Mouse (Mus musculus): Measurements from ENCODE around the gene Olfr1469. TPM values are rescaled to one million over a fixed set of nuclear protein-coding genes. Genes with fewer than 3 reads are reported as not detected.

Olfr1469 gene
- polyA plus RNA-seq (2014; fragmentation: Illumina TruSeq; extraction: RNeasy Lipid Tissue Mini Kit (QIAGEN cat#74804); ENCODE audit: low read depth, low replicate concordance) = not detected

DNA sequence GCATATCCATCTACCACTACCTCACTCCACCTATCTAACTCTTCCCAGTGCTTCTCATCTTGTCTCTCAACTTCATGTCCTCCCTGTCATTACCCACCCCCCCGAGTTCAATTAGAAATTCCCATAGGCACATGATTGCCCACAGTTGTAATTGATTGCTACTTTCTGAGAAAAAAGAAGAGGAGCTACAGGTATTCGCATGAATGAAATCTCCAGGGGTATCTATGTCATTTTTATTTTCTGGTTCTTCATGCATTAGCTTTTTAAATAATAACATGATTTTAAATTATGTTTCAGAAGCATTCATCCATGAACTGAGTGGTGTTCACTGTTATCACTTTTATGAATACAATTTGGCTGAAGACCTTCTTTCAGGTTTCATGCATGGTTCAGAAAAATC, at the start of gene Olfr1469:
Gene Olfr1469, plus strand, starts transcription at position 301 of the 400 bp plus-strand sequence.

DNA sequence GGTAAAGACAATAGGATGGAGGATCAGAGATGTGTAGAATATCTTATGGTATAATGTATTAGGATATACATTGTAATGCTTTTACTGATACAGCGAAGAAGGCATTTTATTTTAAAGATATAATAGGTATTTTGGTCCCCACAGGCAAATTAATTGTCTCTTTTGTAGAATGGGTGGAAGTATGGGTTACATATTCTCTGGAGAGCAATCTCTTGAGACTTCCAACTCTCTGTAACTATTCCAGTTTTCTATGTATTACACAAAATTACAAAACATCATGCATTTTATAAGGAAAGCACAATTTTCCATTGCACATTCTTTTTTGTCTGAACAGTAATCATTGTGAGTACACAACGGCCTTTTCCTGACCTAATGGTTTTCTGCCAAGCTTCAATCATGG, 45.7 kb upstream of the Olfr1469 start, which contains the start of gene Olfr1467:
Gene Olfr1467, plus strand, starts transcription at position 301 of the 400 bp plus-strand sequence.

DNA sequence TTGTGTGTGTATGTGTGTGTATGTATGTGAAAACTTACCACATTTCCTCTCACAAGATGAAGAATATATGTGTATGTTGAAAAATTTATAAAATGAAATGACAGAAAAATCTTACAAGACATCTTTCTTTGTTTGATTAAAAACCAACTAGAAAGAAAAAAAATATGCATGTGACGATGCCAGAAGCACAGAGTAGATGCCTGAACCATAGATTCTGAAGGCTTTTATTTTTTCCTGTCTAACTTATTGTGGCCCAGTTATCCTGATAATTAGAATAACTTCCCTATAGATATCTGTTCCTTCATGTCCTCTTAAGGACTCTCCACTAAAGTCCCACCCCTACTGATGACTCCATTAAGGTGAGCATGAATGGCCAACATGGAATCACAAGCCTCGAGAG, 35.5 kb downstream of the Olfr1469 start, which contains the start of gene Olfr1471:
Gene Olfr1471, plus strand, starts transcription at position 301 of the 400 bp plus-strand sequence.

DNA sequence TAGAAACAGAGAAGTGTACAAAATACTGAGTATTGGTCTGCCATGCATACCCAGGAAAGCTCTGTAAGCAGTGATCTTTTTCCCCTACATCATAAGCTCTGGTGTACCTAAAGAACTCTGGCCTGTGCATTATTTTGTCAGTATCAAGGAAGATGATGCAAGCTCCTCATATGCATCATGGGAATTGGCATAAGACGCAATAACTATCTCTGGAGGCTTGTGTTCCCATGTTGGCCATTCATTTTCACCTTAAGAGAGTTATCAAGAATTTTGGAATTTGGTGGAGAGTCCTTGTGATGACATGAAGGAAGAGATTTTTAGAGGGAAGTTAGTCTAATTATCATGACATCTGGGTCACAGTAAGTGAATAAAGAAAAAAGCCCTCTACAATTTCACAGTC, 48.3 kb downstream of the Olfr1469 start, which contains the start of gene Olfr1472:
Gene Olfr1472, minus strand, starts transcription at position 101 of the 400 bp plus-strand sequence.

Other genes starting within 250 kb of the Olfr1469 start
- not detected for gene Olfr1461, start 244.8 kb upstream of the Olfr1469 start, polyA plus RNA-seq (2014; fragmentation: Illumina TruSeq; extraction: RNeasy Lipid Tissue Mini Kit (QIAGEN cat#74804); ENCODE audit: low read depth, low replicate concordance)
- gene Olfr1462, start 222.1 kb upstream of the Olfr1469 start, polyA plus RNA-seq (2014; fragmentation: Illumina TruSeq; extraction: RNeasy Lipid Tissue Mini Kit (QIAGEN cat#74804); ENCODE audit: low read depth, low replicate concordance) = not detected
- gene Olfr1463, start 176.5 kb upstream of the Olfr1469 start, polyA plus RNA-seq (2014; fragmentation: Illumina TruSeq; extraction: RNeasy Lipid Tissue Mini Kit (QIAGEN cat#74804); ENCODE audit: low read depth, low replicate concordance) = not detected
- not detected for gene Olfr1465, start 92.3 kb upstream of the Olfr1469 start, polyA plus RNA-seq (2014; fragmentation: Illumina TruSeq; extraction: RNeasy Lipid Tissue Mini Kit (QIAGEN cat#74804); ENCODE audit: low read depth, low replicate concordance)
- not detected for gene Olfr1466, start 69.0 kb upstream of the Olfr1469 start, polyA plus RNA-seq (2014; fragmentation: Illumina TruSeq; extraction: RNeasy Lipid Tissue Mini Kit (QIAGEN cat#74804); ENCODE audit: low read depth, low replicate concordance)
- not detected for gene Olfr1467, start 45.6 kb upstream of the Olfr1469 start, polyA plus RNA-seq (2014; fragmentation: Illumina TruSeq; extraction: RNeasy Lipid Tissue Mini Kit (QIAGEN cat#74804); ENCODE audit: low read depth, low replicate concordance)
- not detected for gene Olfr1471, start 35.6 kb downstream of the Olfr1469 start, polyA plus RNA-seq (2014; fragmentation: Illumina TruSeq; extraction: RNeasy Lipid Tissue Mini Kit (QIAGEN cat#74804); ENCODE audit: low read depth, low replicate concordance)
- not detected for gene Olfr1472, start 48.2 kb downstream of the Olfr1469 start, polyA plus RNA-seq (2014; fragmentation: Illumina TruSeq; extraction: RNeasy Lipid Tissue Mini Kit (QIAGEN cat#74804); ENCODE audit: low read depth, low replicate concordance)
- not detected for gene Olfr1474, start 61.7 kb downstream of the Olfr1469 start, polyA plus RNA-seq (2014; fragmentation: Illumina TruSeq; extraction: RNeasy Lipid Tissue Mini Kit (QIAGEN cat#74804); ENCODE audit: low read depth, low replicate concordance)
- gene Olfr1475, start 72.3 kb downstream of the Olfr1469 start, polyA plus RNA-seq (2014; fragmentation: Illumina TruSeq; extraction: RNeasy Lipid Tissue Mini Kit (QIAGEN cat#74804); ENCODE audit: low read depth, low replicate concordance) = not detected
- not detected for gene Olfr1477, start 92.7 kb downstream of the Olfr1469 start, polyA plus RNA-seq (2014; fragmentation: Illumina TruSeq; extraction: RNeasy Lipid Tissue Mini Kit (QIAGEN cat#74804); ENCODE audit: low read depth, low replicate concordance)
- gene Olfr1480, start 120.1 kb downstream of the Olfr1469 start, polyA plus RNA-seq (2014; fragmentation: Illumina TruSeq; extraction: RNeasy Lipid Tissue Mini Kit (QIAGEN cat#74804); ENCODE audit: low read depth, low replicate concordance) = not detected
- gene Olfr1484, start 175.7 kb downstream of the Olfr1469 start, polyA plus RNA-seq (2014; fragmentation: Illumina TruSeq; extraction: RNeasy Lipid Tissue Mini Kit (QIAGEN cat#74804); ENCODE audit: low read depth, low replicate concordance) = not detected
- gene Olfr1487, start 209.5 kb downstream of the Olfr1469 start, polyA plus RNA-seq (2014; fragmentation: Illumina TruSeq; extraction: RNeasy Lipid Tissue Mini Kit (QIAGEN cat#74804); ENCODE audit: low read depth, low replicate concordance) = not detected
- gene Olfr1489, start 223.8 kb downstream of the Olfr1469 start, polyA plus RNA-seq (2014; fragmentation: Illumina TruSeq; extraction: RNeasy Lipid Tissue Mini Kit (QIAGEN cat#74804); ENCODE audit: low read depth, low replicate concordance) = not detected
- gene Olfr1490, start 243.2 kb downstream of the Olfr1469 start, polyA plus RNA-seq (2014; fragmentation: Illumina TruSeq; extraction: RNeasy Lipid Tissue Mini Kit (QIAGEN cat#74804); ENCODE audit: low read depth, low replicate concordance) = not detected

Measured in adipose tissue, adult 10 weeks (tissue).